ENCODE assay signal across 17 mouse cellular contexts in genomic region chr4:147337520-147337919, GRCm38 (mm10). TPM values are rescaled to one million over a fixed set of nuclear protein-coding genes. Genes with fewer than 3 reads are reported as not detected.
A peak's percentile ranks its signal among the peaks of the same experiment; 100 is the strongest.
DNase-seq lines count a peak whose midpoint lies in the region; TF ChIP-seq lines count a peak whose summit lies in the region.
"Not testable (repeated sequence)": the region's sequence is repeated elsewhere in the genome, so short reads cannot be mapped to it uniquely, and the experiment has no call there.
"Had no signal": no experiment of that assay in that cellular context is flagged by ENCODE, and none has a peak within 500 bp of the region (broad histone marks: within the 10 kb centered on the region; RNA-seq: fewer than 3 reads in every experiment).

No protein-coding gene starts in this region.

- H3K4me1 ChIP-seq in heart, embryonic 10.5 days; kidney, adult 2 months (ENCODE audit: control insufficient read depth, insufficient read depth, low read length); midbrain, embryonic 10.5 days: not testable (repeated sequence)

- not testable (repeated sequence) for H3K27ac ChIP-seq in heart, embryonic 10.5 days; kidney, adult 2 months (ENCODE audit: insufficient read depth, low read depth, low read length); midbrain, embryonic 10.5 days (replicated peaks)

- not testable (repeated sequence) for TF ChIP-seq CTCF in kidney, adult 2 months (conservative IDR thresholded peaks at IDR 0.05; ENCODE audit: insufficient read depth, insufficient read length, low read depth, low read length)

- TF ChIP-seq POLR2A in kidney, adult 2 months (IDR thresholded peaks at IDR 0.05; ENCODE audit: low read depth, low read length) = not testable (repeated sequence)

- H3K36me3 ChIP-seq in heart, embryonic 10.5 days; kidney, adult 2 months (ENCODE audit: control insufficient read depth, insufficient read depth, low read length); midbrain, embryonic 10.5 days: not testable (repeated sequence)

- H3K27me3 ChIP-seq in heart, embryonic 10.5 days (ENCODE audit: insufficient read depth, poor library complexity, severe bottlenecking); kidney, adult 2 months (replicated peaks; ENCODE audit: control insufficient read depth, insufficient read depth, low read length); midbrain, embryonic 10.5 days (ENCODE audit: low read depth, poor library complexity, severe bottlenecking): not testable (repeated sequence)

- H3K9me3 ChIP-seq in heart, embryonic 10.5 days = peaks cover 64% of the 10 kb centered on the region
- peaks cover 83% of the 10 kb centered on the region for H3K9me3 ChIP-seq in midbrain, embryonic 10.5 days (replicated peaks)

- not testable (repeated sequence) for H3K4me3 ChIP-seq in heart, embryonic 10.5 days; kidney, adult 2 months (ENCODE audit: insufficient read depth, low read depth, low read length); midbrain, embryonic 10.5 days

- WGBS in heart, embryonic 10.5 days = 84% methylated on average over 2 of the region's 2 CpGs
- WGBS in kidney, adult 2 months = 86% methylated on average over 2 of the region's 2 CpGs
- WGBS in midbrain, embryonic 10.5 days = 93% methylated on average over 2 of the region's 2 CpGs

- peak; percentile 4 for DNase-seq in gastrocnemius, postnatal 25 days
- peak; percentile 28 for DNase-seq in heart, embryonic 10.5 days (ENCODE audit: low spot score)
- peak; percentile 31 for DNase-seq in kidney, adult 2 months
- DNase-seq in midbrain, embryonic 10.5 days (ENCODE audit: low spot score) = peak; percentile 7
- peak; percentile 1 for DNase-seq in thymus, postnatal 0 days (ENCODE audit: low spot score)

RNA-seq across cellular contexts. Expression of gene Zfp978, which starts 23.6 kb away (rescaled TPM):
- total RNA-seq in gastrocnemius, postnatal 25 days (2021) = not detected
- polyA plus RNA-seq in heart, embryonic 10.5 days (2016; fragmentation: Nextera tagmentation; extraction: Ambion mirVana) = 0.14 and 0.26 TPM in 2 replicates
- polyA plus RNA-seq in kidney, adult 2 months (2012; rRNA removed) = not detected in 2 replicates
- polyA plus RNA-seq in midbrain, embryonic 10.5 days (2016; fragmentation: Nextera tagmentation; extraction: Ambion mirVana) = not detected in 2 replicates
- not detected in 2 replicates for polyA plus RNA-seq in thymus, postnatal 0 days (2015; fragmentation: Nextera tagmentation; extraction: Ambion mirVana)
- total RNA-seq: adrenal gland, postnatal 25 days; forebrain, postnatal 0 days had no signal
- polyA plus RNA-seq: adrenal gland, adult 2 months; brain, embryonic 14.5 days; embryonic facial prominence, embryonic 13.5 days; embryonic facial prominence, embryonic 15.5 days; erythroblast, embryonic 14.5 days; forebrain, embryonic 10.5 days; forebrain, embryonic 13.5 days; forebrain, embryonic 15.5 days; forebrain, postnatal 0 days had no signal

RNA-seq across cellular contexts. Expression of gene Zfp988, which starts 32.0 kb away (rescaled TPM):
- total RNA-seq in gastrocnemius, postnatal 25 days (2021) = not detected
- polyA plus RNA-seq in heart, embryonic 10.5 days (2016; fragmentation: Nextera tagmentation; extraction: Ambion mirVana) = 0.11 and 0.16 TPM in 2 replicates
- not detected in 2 replicates for polyA plus RNA-seq in kidney, adult 2 months (2012; rRNA removed)
- 0.06 and 0.09 TPM in 2 replicates for polyA plus RNA-seq in midbrain, embryonic 10.5 days (2016; fragmentation: Nextera tagmentation; extraction: Ambion mirVana)
- 0.48 and 0.60 TPM in 2 replicates for polyA plus RNA-seq in thymus, postnatal 0 days (2015; fragmentation: Nextera tagmentation; extraction: Ambion mirVana)
- total RNA-seq: common myeloid progenitor, adult 5-6 weeks; forebrain, postnatal 0 days had no signal
- polyA plus RNA-seq: adrenal gland, adult 2 months; embryonic facial prominence, embryonic 11.5 days; embryonic facial prominence, embryonic 13.5 days; embryonic facial prominence, embryonic 15.5 days; erythroblast, embryonic 14.5 days; forebrain, embryonic 10.5 days; forebrain, embryonic 13.5 days; forebrain, embryonic 15.5 days; forebrain, postnatal 0 days had no signal
